Mouse (Mus musculus) heart, adult 2 months (tissue): ENCODE results near the gene Tshz2.

Experiments
- CTCF ChIP-seq: fragments of 200-600 bp; IDR thresholded peaks from 2 replicates; pipeline ENCODE4 v1.8.1; 2022; ENCODE audit warnings: antibody characterized with exemption, mild to moderate bottlenecking, moderate library complexity
- EP300 ChIP-seq: fragments of 200-500 bp; IDR thresholded peaks from 2 replicates; pipeline ENCODE4 v1.6.1; 2011; ENCODE audit warnings: low read depth, low read length, control low read depth; ENCODE audit not compliant: insufficient read depth
- POLR2A ChIP-seq: fragments of 200-500 bp; IDR thresholded peaks from 2 replicates; pipeline ENCODE4 v1.6.1; 2011; ENCODE audit warnings: mild to moderate bottlenecking, low read depth, low read length, control low read depth; ENCODE audit not compliant: insufficient read depth

DNA sequence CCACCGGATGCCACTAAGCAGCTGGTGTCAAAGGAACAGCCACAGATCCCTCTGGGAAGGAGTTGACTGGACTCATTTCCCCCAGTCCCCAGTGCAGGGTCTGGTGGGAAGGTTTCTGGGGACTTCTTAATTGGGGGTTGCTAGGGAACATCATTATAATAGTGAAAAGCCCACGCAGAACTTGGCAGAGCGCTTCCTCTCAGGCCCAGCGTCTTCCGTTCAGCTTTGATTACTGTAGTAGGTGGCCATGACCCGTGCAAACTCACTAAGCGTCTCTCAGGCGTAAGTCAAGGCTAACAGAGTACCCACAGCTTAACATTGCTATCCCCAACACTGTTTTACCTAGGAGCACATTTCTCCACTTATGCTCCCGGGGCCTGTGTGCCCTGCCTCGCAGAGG is 181.9 kb downstream of the Tshz2 start:
- TF ChIP-seq CTCF (no peak), POLR2A (no peak), EP300 (no peak)
